23 mouse cellular contexts compared by ENCODE assay signal in the genomic region with DNA sequence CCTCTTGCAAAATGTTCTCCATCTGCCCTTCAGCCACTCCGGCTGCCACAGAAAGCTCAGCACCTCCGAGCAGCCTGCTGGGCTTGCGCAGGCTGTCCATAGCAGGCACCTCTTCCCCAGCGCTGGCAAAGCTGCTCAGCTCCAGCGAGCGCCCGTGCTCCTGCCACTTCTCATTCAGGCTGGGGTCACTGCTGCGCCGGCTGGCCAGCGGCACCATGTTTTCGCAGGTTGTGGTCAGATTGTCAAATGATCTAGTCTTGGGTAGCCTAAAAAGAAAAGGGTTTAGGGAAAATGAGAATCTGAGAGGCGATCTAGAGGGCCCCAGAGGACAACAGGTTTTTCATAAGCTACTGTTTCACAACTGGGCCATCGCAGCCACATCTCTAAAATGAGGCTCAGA. TPM values are rescaled to one million over a fixed set of nuclear protein-coding genes. Genes with fewer than 3 reads are reported as not detected.
DNase-seq lines count a peak whose midpoint lies in the region; ATAC-seq lines count a peak whose summit lies in the region.
"Had no signal": no experiment of that assay in that cellular context is flagged by ENCODE, and none has a peak within 500 bp of the region (broad histone marks: within the 10 kb centered on the region; RNA-seq: fewer than 3 reads in every experiment).

No protein-coding gene starts in this region.

- H3K4me2 ChIP-seq in liver, embryonic 11.5 days = peak overlapping the region; percentile 9; the same call in 1 of the 2 replicates
- peak overlapping the region; percentile 48 for H3K4me2 ChIP-seq in liver, embryonic 15.5 days
- H3K4me2 ChIP-seq: embryonic facial prominence, embryonic 13.5 days; hindbrain, embryonic 14.5 days; intestine, embryonic 15.5 days had no signal

- WGBS in liver, embryonic 11.5 days = 94% methylated on average over 13 of the region's 13 CpGs
- 90% methylated on average over 13 of the region's 13 CpGs for WGBS in liver, embryonic 15.5 days (ENCODE audit: insufficient replicate concordance)

- H3K27me3 ChIP-seq in erythroblast, embryonic 14.5 days (ENCODE audit: control insufficient read depth) = no peaks in the 10 kb centered on the region
- no peaks in the 10 kb centered on the region for H3K27me3 ChIP-seq in liver, embryonic 11.5 days (replicated peaks; ENCODE audit: control insufficient read depth, insufficient read depth, low read length)
- H3K27me3 ChIP-seq in liver, embryonic 15.5 days = no peaks in the 10 kb centered on the region
- H3K27me3 ChIP-seq: embryonic facial prominence, embryonic 13.5 days; intestine, embryonic 15.5 days had no signal

- no peak for DNase-seq in liver, embryonic 11.5 days (ENCODE audit: low spot score)
- no peak for DNase-seq in liver
- no peak for DNase-seq in gastrocnemius, postnatal 14 days
- DNase-seq in cerebellum, postnatal 36 days = no peak
- DNase-seq: adrenal gland, postnatal 14 days; B cell, adult 2 months; cerebellum, adult 11-12 months; cerebellum, adult 9-10 months; cerebellum, postnatal 25 days; heart, adult 18-20 months had no signal

- intact Hi-C loops in gastrocnemius, postnatal 14 days (cut with DNase I; ENCODE audit: low total_unique reads) = no loop called here

- H3K4me1 ChIP-seq in erythroblast, embryonic 14.5 days (ENCODE audit: control insufficient read depth) = peaks cover 70% of the 10 kb centered on the region
- H3K4me1 ChIP-seq in liver, embryonic 11.5 days (replicated peaks; ENCODE audit: control insufficient read depth, insufficient read depth, low read length) = peaks cover 16% of the 10 kb centered on the region
- peaks cover 56% of the 10 kb centered on the region for H3K4me1 ChIP-seq in liver, embryonic 15.5 days (replicated peaks)
- H3K4me1 ChIP-seq: forebrain, embryonic 10.5 days; heart, embryonic 10.5 days; hindbrain, embryonic 10.5 days; intestine, embryonic 15.5 days had no signal

- no peak overlapping the region for H3K9ac ChIP-seq in liver, embryonic 11.5 days (ENCODE audit: low read depth, low read length)
- H3K9ac ChIP-seq in liver, embryonic 15.5 days = peak overlapping the region; percentile 50; the same call in 1 of the 2 replicates
- H3K9ac ChIP-seq: embryonic facial prominence, embryonic 13.5 days; hindbrain, embryonic 14.5 days; intestine, embryonic 15.5 days had no signal

- H3K4me3 ChIP-seq in erythroblast, embryonic 14.5 days (replicated peaks) = peak overlapping the region; percentile 35
- H3K4me3 ChIP-seq in liver, embryonic 11.5 days (ENCODE audit: low read depth, low read length) = no peak overlapping the region
- H3K4me3 ChIP-seq in liver, embryonic 15.5 days (replicated peaks) = peak overlapping the region; percentile 0; the same call in 1 of the 2 replicates
- H3K4me3 ChIP-seq: embryonic facial prominence, embryonic 13.5 days; forebrain, embryonic 10.5 days; heart, embryonic 10.5 days; hindbrain, embryonic 10.5 days; intestine, embryonic 15.5 days had no signal

- no peak for ATAC-seq in erythroblast, adult 5-6 weeks (replicated peaks; ENCODE audit: low FRiP score, poor library complexity, severe bottlenecking)
- no peak for ATAC-seq in liver, embryonic 11.5 days (replicated peaks; ENCODE audit: low FRiP score)
- no peak for ATAC-seq in liver, embryonic 15.5 days (ENCODE audit: insufficient read depth)
- ATAC-seq: CD4-positive, CD25-positive, alpha-beta regulatory T cell, adult 4 months; forebrain, embryonic 14.5 days had no signal

- no peaks in the 10 kb centered on the region for H3K9me3 ChIP-seq in erythroblast, embryonic 14.5 days (ENCODE audit: control insufficient read depth, low read length)
- no peaks in the 10 kb centered on the region for H3K9me3 ChIP-seq in liver, embryonic 11.5 days (ENCODE audit: control insufficient read depth, low read length)
- no peaks in the 10 kb centered on the region for H3K9me3 ChIP-seq in liver, embryonic 15.5 days (replicated peaks)
- H3K9me3 ChIP-seq: embryonic facial prominence, embryonic 13.5 days; forebrain, embryonic 10.5 days; heart, embryonic 10.5 days; hindbrain, embryonic 10.5 days; intestine, embryonic 15.5 days had no signal

- H3K27ac ChIP-seq in liver, embryonic 11.5 days (ENCODE audit: low read depth, low read length) = peak overlapping the region; percentile 89
- H3K27ac ChIP-seq in liver, embryonic 15.5 days (replicated peaks) = peak overlapping the region; percentile 94
- H3K27ac ChIP-seq: embryonic facial prominence, embryonic 13.5 days; forebrain, embryonic 10.5 days; heart, embryonic 10.5 days; hindbrain, embryonic 10.5 days; hindbrain, embryonic 14.5 days; intestine, embryonic 15.5 days had no signal

- peaks cover 100% of the 10 kb centered on the region for H3K36me3 ChIP-seq in erythroblast, embryonic 14.5 days (ENCODE audit: control insufficient read depth)
- H3K36me3 ChIP-seq in liver, embryonic 11.5 days (ENCODE audit: control insufficient read depth, insufficient read depth, low read length) = peaks cover 33% of the 10 kb centered on the region
- H3K36me3 ChIP-seq in liver, embryonic 15.5 days (replicated peaks) = peaks cover 100% of the 10 kb centered on the region

RNA-seq across cellular contexts. Expression of gene Hormad2, which starts 47.5 kb away (rescaled TPM):
- not detected in 2 replicates for polyA plus RNA-seq in erythroblast, embryonic 14.5 days (2012)
- not detected in 2 replicates for total RNA-seq in erythroblast, adult 5-6 weeks (2015; ENCODE audit: low replicate concordance)
- not detected in 2 replicates for total RNA-seq in erythroblast, adult 5-6 weeks (2017; ENCODE audit: low replicate concordance)
- polyA plus RNA-seq in liver, embryonic 11.5 days (2014; fragmentation: Nextera tagmentation; extraction: Ambion mirVana) = 1.4 and 1.9 TPM in 2 replicates
- polyA plus RNA-seq in liver, embryonic 15.5 days (2015; fragmentation: Nextera tagmentation; extraction: Ambion mirVana) = 0.18 and 0.20 TPM in 2 replicates
- not detected for total RNA-seq in gastrocnemius, postnatal 14 days (2021)
- total RNA-seq: gastrocnemius, adult 8-10 months; heart, adult 18-20 months had no signal
- polyA plus RNA-seq: embryonic facial prominence, embryonic 13.5 days; heart, postnatal 0 days; hindbrain, embryonic 10.5 days had no signal
